Mouse (Mus musculus): ENCODE results near the gene Zfp296.
A peak's percentile ranks its signal among the peaks of the same experiment; 100 is the strongest.

Zfp296 gene

GRCm38 (mm10) chr7:19609641-19610332 is 32.7 kb downstream of the Zfp296 start:
- DNase-seq, result no peak

GRCm38 (mm10) chr7:19610969-19611368 is 33.9 kb downstream of the Zfp296 start:
- DNase-seq, result no peak

- no peak for DNase-seq
These were observed 38.0 kb downstream of the Zfp296 start for GRCm38 (mm10) chr7:19615036-19615577.

- peak; percentile 91 for DNase-seq
These were observed 42.1 kb downstream of the Zfp296 start for GRCm38 (mm10) chr7:19619004-19619801.

- no peak for DNase-seq
These were observed 43.7 kb downstream of the Zfp296 start for GRCm38 (mm10) chr7:19620811-19621210.

- DNase-seq, result no peak
These were observed 45.2 kb downstream of the Zfp296 start for GRCm38 (mm10) chr7:19622241-19622640.

GRCm38 (mm10) chr7:19623433-19623832 is 46.3 kb downstream of the Zfp296 start:
- no peak for DNase-seq

GRCm38 (mm10) chr7:19627721-19628120 is 50.6 kb downstream of the Zfp296 start:
- no peak for DNase-seq

- DNase-seq, result no peak
These were observed 51.1 kb downstream of the Zfp296 start for GRCm38 (mm10) chr7:19628192-19628535.

GRCm38 (mm10) chr7:19628536-19629360 is 51.7 kb downstream of the Zfp296 start:
- peak; percentile 92 for DNase-seq

GRCm38 (mm10) chr7:19629361-19629734 is 52.3 kb downstream of the Zfp296 start, which contains the start of gene Relb:
Gene Relb (minus strand): TSS chr7:19629438.
- peak; percentile 93 for DNase-seq

All from retina, postnatal 1 day (tissue).